Mouse (Mus musculus) cerebellum, adult 2 months (tissue): ENCODE measurements around the gene Rab5b.

Experiments used
- CTCF ChIP-seq: fragments of 200-500 bp; IDR thresholded peaks from 2 replicates; pipeline ENCODE4 v1.5.1; 2011; ENCODE audit warnings: low read depth, mild to moderate bottlenecking, control low read depth, low read length, moderate library complexity, borderline replicate concordance; ENCODE audit not compliant: insufficient read depth
- POLR2A ChIP-seq: fragments of 200-500 bp; IDR thresholded peaks from 2 replicates; pipeline ENCODE4 v1.6.1; 2011; ENCODE audit warnings: low read length, control low read depth, borderline replicate concordance; ENCODE audit not compliant: insufficient read depth

GRCm38 (mm10) chr10:128663441-128664220 is 32.4 kb downstream of the Rab5b start:
- TF ChIP-seq POLR2A (no peak), CTCF (no peak)
